Mouse (Mus musculus): ENCODE data around the gene Lmo7.

Gene Lmo7

DNA sequence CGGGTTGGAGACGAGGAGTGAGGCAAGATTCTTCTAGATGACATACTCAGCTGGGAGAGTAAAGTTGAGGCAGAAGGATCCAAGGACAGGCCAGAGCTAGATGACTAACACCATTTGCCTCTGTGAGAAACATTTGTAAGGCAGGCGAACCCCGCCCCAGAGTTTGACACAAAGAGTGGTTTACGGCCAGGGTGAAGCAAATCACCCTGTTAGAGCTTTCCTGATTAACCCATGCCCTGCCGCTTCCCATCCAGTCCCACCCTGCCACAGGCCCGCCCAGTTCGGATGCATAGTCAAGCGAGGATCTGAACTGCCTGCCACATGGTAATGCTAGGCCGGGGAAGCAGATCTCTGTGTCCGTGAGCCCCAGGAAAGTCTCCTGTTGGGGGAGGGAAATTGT lies 51.5 kb downstream of the Lmo7 start:
- DNase-seq = no peak

GRCm38 (mm10) chr14:101781943-101782510 lies 52.3 kb downstream of the Lmo7 start:
- peak; percentile 54 for DNase-seq

DNA sequence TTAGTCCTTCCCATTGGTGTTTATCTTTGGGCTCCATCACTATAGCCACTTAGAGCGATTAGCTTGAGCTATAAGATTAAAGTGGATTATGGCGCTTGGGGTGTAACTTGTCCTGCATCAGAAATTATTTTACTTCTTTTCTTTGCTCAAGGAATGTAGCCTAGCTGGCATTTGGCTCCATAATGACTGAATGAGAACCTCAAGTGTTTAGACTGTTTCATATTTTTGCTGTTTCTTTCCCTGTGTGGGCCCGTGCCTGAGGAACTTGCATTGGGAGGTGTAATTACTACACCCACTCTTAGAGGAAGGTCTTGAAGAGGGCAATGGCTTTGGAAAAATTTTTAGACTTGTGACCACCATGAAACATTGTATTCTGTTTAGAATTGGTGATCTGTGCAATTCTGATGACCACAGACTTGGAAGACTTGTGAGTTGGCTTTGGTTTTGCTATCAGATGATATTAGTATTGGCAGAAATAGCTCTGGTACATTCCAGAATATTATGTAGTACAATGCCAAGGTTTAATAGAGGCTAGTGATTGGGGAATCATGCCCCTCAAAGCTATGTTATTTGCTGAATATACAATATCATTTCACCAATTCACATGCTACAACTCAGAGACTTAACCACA lies 54.7 kb downstream of the Lmo7 start:
- no peak for DNase-seq

GRCm38 (mm10) chr14:101787903-101788302 lies 58.1 kb downstream of the Lmo7 start:
- DNase-seq = no peak

GRCm38 (mm10) chr14:101788475-101788874 lies 58.7 kb downstream of the Lmo7 start:
- no peak for DNase-seq

- DNase-seq = no peak
These were observed 64.9 kb downstream of the Lmo7 start for GRCm38 (mm10) chr14:101794553-101795177.

DNA sequence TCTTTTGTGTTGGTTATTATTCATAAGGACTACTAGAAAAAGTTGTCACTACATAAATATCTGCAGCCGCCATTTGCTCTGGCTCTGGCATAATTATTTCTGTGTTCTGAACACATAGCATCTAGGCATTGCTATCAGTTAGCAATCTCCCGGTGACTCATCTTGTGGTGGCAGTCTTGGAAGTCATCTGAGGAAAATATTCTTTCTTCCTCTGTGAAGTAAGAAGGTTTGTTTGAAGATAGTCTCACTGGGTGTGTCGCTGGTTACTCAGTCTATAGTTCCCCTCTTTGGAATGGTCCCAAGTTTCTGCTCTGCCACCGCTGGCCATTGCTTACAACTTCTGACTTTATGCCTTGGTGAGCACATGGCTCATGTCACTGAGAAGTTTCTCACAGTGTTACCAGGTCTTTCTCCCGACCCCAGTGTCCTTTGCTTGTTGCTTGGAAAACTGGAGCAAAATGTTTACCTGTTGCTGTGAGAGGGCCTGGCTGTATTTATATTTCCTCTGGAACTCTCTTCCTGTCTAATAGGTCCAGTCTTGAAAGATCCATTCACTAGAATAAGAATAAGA lies 68.3 kb downstream of the Lmo7 start:
- no peak for DNase-seq

DNA sequence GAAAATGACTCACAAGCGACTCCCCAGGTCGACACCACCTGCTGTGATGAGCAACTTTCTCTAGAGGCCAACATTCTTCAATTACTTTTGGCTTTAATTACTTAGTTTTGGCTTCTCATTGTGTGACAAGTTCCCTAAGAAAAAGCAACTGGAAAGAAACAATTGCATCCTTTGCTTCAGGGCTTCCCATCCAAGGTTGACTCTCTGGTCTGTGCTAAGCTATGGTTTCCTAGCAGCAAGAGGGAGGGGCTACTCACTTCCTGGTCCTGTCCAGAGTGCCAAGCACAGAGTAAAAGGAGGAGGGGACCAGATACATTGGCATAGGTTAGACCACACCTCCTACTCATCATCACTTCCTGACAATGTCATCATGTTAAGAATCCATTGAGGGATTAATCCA lies 69.0 kb downstream of the Lmo7 start:
- no peak for DNase-seq

DNA sequence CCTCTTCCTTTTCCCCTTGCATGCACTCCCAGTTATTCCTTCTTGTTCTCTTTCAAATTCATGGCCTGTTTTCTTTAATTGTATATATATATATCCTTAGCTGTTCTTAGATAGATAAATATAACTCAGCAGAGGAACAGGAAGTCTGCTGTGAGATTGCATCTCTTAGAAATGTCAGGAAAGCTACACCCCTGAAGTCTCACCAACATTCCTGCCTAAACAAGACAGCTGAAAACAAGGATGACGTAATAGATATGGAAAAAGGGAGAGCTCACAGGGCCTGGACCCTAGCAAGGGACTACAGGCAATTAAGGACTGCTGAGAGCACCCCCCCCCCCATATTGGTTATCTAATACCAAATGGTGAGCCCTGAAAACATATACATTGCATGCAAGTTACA lies 71.9 kb downstream of the Lmo7 start:
- no peak for DNase-seq

DNA sequence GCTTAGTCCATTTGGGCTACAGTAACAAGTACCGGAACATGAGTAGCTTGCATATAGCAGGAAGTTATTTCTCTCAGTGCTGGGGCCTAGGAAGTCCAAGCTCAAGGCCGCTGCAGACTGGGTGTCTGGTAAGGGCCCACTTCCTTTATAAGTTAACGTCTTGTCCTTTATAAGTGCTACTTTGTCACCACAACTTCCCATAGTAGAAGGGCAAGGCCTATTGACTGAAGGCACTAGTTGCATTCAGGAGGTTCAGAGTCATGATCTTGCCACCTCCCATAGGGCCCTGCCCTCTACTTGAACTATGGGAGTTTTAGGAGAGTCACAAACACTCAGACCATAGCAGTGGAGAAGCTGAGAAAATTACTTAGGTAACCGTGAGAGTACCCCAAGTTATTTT lies 74.4 kb downstream of the Lmo7 start:
- DNase-seq = no peak

DNA sequence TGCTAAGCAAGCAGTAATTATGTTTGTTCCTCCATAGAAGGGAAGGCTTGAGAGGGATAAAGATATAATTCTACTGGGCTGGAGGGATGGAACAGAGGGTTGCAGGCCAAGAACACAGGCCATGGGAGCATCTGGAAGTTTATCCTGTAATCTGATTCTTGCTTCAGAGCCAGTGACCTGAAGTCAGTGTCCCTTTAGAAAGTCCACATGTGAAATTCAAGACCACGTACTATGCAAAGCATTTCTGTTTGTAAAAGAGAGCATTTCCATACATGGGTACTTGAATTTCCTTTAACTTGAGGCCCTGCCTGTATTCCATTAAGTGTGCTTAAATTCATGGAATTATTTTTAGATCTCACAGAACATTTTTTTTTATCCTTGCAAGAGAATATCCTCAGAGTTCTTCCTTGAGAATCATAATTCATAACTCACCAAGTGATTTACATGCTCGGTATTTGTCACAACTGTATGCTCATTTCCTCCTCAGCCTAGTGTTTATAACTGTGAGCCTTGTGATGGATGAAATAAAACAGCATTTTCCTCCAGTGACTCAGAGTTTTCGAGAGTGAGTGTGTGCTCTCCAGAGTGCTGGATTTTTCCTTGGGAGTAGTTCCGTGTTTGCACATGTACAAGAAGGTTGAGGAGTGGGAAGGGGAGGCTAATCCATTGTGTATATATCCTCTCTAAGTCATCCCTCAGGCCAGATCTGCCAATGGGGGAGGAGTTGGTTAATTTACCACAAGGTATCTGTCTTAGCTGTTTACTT lies 75.0 kb downstream of the Lmo7 start:
- peak; percentile 29 for DNase-seq

DNA sequence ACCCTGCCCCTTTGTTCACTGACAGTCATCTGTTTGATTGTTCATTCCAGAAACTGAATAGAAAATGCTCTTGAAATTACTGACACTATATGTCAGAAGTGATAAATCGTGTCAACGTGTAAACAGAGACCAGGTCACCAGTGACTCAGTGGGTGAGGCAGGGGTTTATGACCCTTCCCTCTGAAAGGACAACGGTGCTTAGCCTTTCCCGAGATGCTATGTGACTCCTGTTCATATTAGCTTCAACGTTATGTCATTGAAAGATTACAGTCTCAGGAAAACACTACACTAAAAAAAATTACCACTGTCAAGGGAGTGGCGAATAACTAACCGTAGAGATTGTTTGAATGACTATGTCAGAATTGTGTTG lies 75.6 kb downstream of the Lmo7 start:
- no peak for DNase-seq

GRCm38 (mm10) chr14:101806058-101806457 lies 76.3 kb downstream of the Lmo7 start:
- no peak for DNase-seq

- DNase-seq = no peak
These were observed 76.8 kb downstream of the Lmo7 start for GRCm38 (mm10) chr14:101806607-101807006.

- DNase-seq = no peak
These were observed 86.7 kb downstream of the Lmo7 start for GRCm38 (mm10) chr14:101816450-101816849.

DNA sequence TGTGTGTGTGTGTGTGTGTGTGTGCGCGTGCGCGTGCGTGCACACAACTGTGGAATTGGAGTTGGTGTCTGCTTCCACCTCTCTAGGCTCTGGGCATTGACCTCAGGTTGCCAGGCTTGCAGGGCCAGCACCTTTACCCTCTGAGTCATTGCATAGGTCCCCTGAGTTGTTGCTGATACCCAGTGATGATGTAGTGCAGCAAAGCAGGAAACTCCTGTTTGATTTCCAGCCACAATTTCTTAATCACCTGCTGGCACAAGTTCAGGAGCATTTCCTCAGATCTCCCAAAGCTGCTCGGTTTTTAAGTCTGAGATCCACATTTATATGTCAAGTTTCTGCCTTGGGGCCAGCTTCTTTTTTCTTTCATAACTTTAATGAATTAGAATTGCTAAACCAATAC lies 92.6 kb downstream of the Lmo7 start:
- no peak for DNase-seq

DNA sequence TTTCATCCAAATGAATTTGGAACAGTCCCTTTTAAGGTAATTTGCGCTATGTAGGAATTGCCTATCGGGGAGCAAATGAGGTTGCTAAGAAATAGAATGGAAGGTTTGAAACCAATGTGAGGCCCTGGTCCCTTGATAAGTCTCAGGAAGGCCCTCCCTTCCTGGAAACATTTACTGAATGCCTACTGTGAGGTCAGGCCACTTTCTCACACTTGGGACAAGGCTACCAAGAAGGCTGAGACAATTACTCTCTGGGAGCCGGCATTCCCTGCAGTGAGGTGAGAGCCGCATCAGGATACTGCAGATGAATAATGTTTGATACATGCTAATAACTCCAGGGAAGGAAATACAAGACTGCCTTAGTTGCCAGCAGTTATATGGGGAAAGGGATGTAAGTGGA lies 93.1 kb downstream of the Lmo7 start:
- DNase-seq = no peak

DNA sequence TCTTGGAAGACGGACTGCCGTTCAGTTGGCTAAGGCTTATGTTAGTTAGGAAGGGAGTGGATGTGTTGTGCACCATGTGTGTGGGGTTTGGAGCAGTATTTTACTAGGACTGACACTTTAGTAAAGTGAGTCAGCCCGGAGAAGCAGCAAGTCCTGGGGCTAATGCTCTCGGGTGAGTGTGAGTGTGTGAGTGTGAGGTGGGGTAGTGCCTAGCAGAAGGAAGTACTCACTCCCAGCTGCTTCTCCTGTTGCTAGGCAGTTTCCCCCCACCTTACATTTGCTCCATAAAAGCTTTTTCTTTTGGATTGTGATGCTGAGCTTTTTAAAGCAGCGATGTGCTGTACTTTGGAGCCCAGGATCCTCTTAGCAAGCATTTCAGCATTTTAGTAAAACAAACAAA lies 99.9 kb downstream of the Lmo7 start:
- no peak for DNase-seq

- DNase-seq = no peak
These were observed 100.4 kb downstream of the Lmo7 start for GRCm38 (mm10) chr14:101830116-101830515.

- DNase-seq = no peak
These were observed 104.4 kb downstream of the Lmo7 start for GRCm38 (mm10) chr14:101834109-101834508.

- no peak for DNase-seq
These were observed 106.6 kb downstream of the Lmo7 start for GRCm38 (mm10) chr14:101836401-101836800.

GRCm38 (mm10) chr14:101837176-101837575 lies 107.4 kb downstream of the Lmo7 start:
- no peak for DNase-seq

DNA sequence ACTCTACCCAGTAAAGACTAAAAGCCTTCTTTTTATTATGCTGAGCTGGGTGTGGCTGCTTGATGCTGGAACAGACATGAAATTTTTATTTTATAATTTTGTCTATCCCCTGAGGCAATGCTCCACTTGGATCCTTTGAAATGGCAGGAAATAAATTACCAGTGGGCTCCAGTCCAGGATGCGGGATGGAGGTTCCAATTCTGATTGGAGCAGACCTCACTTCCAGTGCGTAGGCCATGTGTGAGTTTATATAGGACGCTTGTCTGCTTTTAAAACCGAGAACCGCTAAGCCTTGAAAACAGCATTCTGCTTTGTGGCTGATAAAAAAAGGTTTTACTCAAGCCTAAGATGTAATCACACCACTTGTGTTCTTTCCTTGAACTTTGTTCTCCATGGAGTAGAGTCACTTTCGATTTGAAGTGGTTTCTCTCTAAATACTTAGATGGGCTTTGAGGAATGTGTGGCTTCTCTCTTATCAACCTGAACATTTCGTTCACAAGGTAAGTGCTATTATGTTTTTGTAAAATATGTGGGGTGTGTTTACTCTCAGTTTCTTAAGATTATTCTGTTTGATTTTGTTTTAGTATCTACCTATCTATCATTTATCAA lies 108.6 kb downstream of the Lmo7 start:
- DNase-seq = no peak
